Mouse (Mus musculus) myocyte (in vitro differentiated cells): ENCODE measurements around the gene Ssxb8. TPM values are rescaled to one million over a fixed set of nuclear protein-coding genes. Genes with fewer than 3 reads are reported as not detected.
"Not testable (repeated sequence)": the region's sequence is repeated elsewhere in the genome, so short reads cannot be mapped to it uniquely, and the experiment has no call there.

ENCODE experiments used
- H3K27me3 ChIP-seq: one replicate; pipeline ENCODE4 v1.6.1; 2011; ENCODE audit not compliant: control insufficient read depth, insufficient read depth, insufficient read length
- H3K36me3 ChIP-seq: one replicate; pipeline ENCODE4 v1.6.1; 2011; ENCODE audit not compliant: control insufficient read depth, insufficient read depth
- H3K4me2 ChIP-seq: one replicate; pipeline ENCODE4 v1.6.1; 2011; ENCODE audit warnings: low read depth, control low read depth
- H3K4me3 ChIP-seq: one replicate; pipeline ENCODE4 v1.5.1; 2011; ENCODE audit warnings: mild to moderate bottlenecking, control low read depth, moderate library complexity
- H3K79me2 ChIP-seq: one replicate; pipeline ENCODE4 v1.6.1; 2011; ENCODE audit not compliant: control insufficient read depth, insufficient read depth
- H3ac ChIP-seq: one replicate; pipeline ENCODE4 v1.6.1; 2011; ENCODE audit not compliant: control insufficient read depth, insufficient read length
- CEBPB ChIP-seq: IDR thresholded peaks from 2 replicates; pipeline ENCODE4 v1.6.1; 2011; ENCODE audit warnings: mild to moderate bottlenecking, moderate library complexity; ENCODE audit not compliant: poor library complexity, insufficient read depth, severe bottlenecking
- MAX ChIP-seq: IDR thresholded peaks from one replicate; pipeline ENCODE4 v1.6.1; 2011; ENCODE audit warnings: low read depth, mild to moderate bottlenecking, control low read depth
- MYOD1 ChIP-seq, 3 experiments: IDR thresholded peaks; one replicate each; pipeline ENCODE4 v1.6.1; 2011; ENCODE audit warnings: control low read depth in 2 of 3, low read depth in 2 of 3, mild to moderate bottlenecking in 2 of 3, moderate library complexity in 1 of 3; ENCODE audit not compliant: insufficient read length in 2 of 3, control insufficient read depth in 1 of 3
- POLR2AphosphoS2 ChIP-seq: IDR thresholded peaks from one replicate; pipeline ENCODE4 v1.6.1; 2011; ENCODE audit warnings: low read depth, control low read depth; ENCODE audit not compliant: insufficient read length
- REST ChIP-seq: IDR thresholded peaks from one replicate; pipeline ENCODE4 v1.6.1; 2011; ENCODE audit warnings: mild to moderate bottlenecking, control low read depth, moderate library complexity; ENCODE audit not compliant: insufficient read depth, insufficient read length
- SRF ChIP-seq: IDR thresholded peaks from one replicate; pipeline ENCODE4 v1.6.1; 2011; ENCODE audit warnings: low read depth; ENCODE audit not compliant: control insufficient read depth, insufficient read length
- TCF12 ChIP-seq: IDR thresholded peaks from one replicate; pipeline ENCODE4 v1.6.1; 2011; ENCODE audit warnings: mild to moderate bottlenecking, control low read depth; ENCODE audit not compliant: poor library complexity, insufficient read depth, severe bottlenecking
- USF1 ChIP-seq: IDR thresholded peaks from one replicate; pipeline ENCODE4 v1.6.1; 2011; ENCODE audit warnings: low read depth, mild to moderate bottlenecking, control low read depth, moderate library complexity
- polyA plus RNA-seq: library from polyadenylated mRNA; unstranded; fragments of >200 nt; fragmentation: generic; extraction: Trizol; gene quantifications from one replicate; pipeline ENCODE4 v1.2.1, GENCODE M21; 2012; ENCODE audit warnings: missing spikeins

Ssxb8 gene
- polyA plus RNA-seq: not detected

DNA sequence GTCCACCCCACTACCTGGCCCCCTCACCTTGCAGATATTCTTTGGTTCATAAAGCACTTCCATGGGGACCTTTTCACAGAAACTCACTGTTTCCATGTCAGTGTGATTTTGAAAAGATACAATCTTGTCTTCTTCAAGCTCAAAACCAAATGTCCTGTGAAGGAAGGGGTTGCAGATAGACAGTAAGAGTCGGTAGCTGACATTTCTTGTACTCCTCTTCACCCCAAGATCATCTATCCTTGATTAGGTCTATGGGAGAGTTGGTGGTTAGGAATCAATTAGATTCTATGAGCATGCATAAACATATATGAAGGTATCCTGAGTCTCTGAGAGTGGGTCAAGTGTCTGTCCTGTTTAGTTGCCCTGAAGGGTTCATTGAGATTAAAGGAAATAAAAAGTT, at the start of gene Ssxb8:
TSS of gene Ssxb8 (minus strand) at position 101 of the 400 bp plus-strand sequence.
- H3ac ChIP-seq, H3K4me3 ChIP-seq, H3K36me3 ChIP-seq, H3K27me3 ChIP-seq, H3K79me2 ChIP-seq, H3K4me2 ChIP-seq: not testable (repeated sequence)

DNA sequence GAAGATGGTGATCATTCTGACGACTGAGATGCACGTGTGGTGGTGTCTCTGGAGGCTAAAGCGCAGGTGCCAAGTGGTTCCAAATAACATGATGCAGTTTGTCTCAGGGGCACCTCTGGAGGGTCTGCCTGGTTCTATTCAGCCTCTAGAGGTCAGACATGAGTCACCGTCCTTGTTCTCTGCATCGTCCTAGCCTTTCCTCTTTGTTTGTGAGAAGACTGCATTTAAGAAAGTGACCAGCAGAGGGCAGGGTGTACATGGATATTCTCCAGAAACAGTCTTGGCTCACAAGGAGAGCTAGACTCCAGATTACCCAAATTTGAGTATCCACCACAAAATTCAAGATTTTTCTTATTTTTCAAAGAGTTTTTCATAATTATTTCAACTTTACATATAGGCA, 42.3 kb upstream of the Ssxb8 start:
- TF ChIP-seq POLR2AphosphoS2: no peak
- no peak for TF ChIP-seq REST
- TF ChIP-seq SRF: no peak
- TF ChIP-seq MAX: no peak
- TF ChIP-seq TCF12: no peak
- TF ChIP-seq USF1: no peak
- no peak for TF ChIP-seq CEBPB

DNA sequence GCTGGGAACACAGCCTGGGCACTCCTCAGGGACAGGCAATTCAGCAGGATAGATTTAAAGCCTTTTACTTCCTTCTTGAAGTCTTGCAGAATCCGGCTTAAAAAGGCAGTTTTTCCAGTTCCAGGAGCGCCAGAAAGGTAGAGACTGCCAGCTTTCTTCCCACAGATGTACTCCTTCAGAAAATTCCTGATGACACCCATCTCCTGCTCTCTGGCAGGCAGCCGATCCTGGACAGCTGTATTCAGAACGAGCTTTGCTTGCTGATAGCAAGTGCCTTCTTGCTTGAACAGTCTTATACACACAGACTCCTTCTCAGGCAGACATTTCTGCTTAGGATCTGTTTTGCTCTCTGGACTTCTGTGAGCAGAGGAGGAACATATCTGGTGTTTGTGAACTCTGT, 27.6 kb downstream of the Ssxb8 start:
- no peaks in the 10 kb centered on the region for H3K79me2 ChIP-seq
- no peak overlapping the region for H3ac ChIP-seq
- no peak overlapping the region for H3K4me3 ChIP-seq
- H3K36me3 ChIP-seq: no peaks in the 10 kb centered on the region
- H3K4me2 ChIP-seq: no peak overlapping the region
- TF ChIP-seq POLR2AphosphoS2 (no peak), MYOD1 (IDR thresholded peaks at IDR 0.05; ENCODE audit: control insufficient read depth in 1 of 3, insufficient read length in 2 of 3, low read depth in 2 of 3) (no peak)
- H3K27me3 ChIP-seq: no peaks in the 10 kb centered on the region

More for the DNA sequence above, 42.3 kb upstream of the Ssxb8 start:
- Histone ChIP-seq H3K36me3 (no peaks in the 10 kb centered on the region), H3ac (no peak overlapping the region), H3K4me3 (no peak overlapping the region), H3K79me2 (no peaks in the 10 kb centered on the region), H3K4me2 (no peak overlapping the region), H3K27me3 (no peaks in the 10 kb centered on the region)

Other genes starting within 250 kb of the Ssxb8 start
- gene Ssxb2, start 229.1 kb downstream of the Ssxb8 start, polyA plus RNA-seq: not detected
- not detected for gene Gm14459, start 165.9 kb downstream of the Ssxb8 start, polyA plus RNA-seq
- gene Ssxb6, start 142.6 kb downstream of the Ssxb8 start, polyA plus RNA-seq: not detected
- gene Ssxb3, start 99.0 kb downstream of the Ssxb8 start, polyA plus RNA-seq: not detected
- gene Ssx9, start 57.6 kb upstream of the Ssxb8 start, polyA plus RNA-seq: not detected
- gene Ssxb5, start 112.8 kb upstream of the Ssxb8 start, polyA plus RNA-seq: not detected
- gene Gm6592, start 153.2 kb upstream of the Ssxb8 start, polyA plus RNA-seq: not detected
- gene Gm5751, start 183.4 kb upstream of the Ssxb8 start, polyA plus RNA-seq: not detected
- 1.2 TPM for gene B630019K06Rik, start 201.5 kb upstream of the Ssxb8 start, polyA plus RNA-seq